Mouse (Mus musculus): ENCODE measurements at regions not wholly inside any gene's neighbourhood (a gene's known extent, or its start where the extent isn't known, plus 50 kb on each side); places are given as distances from the start of the nearest gene placed in this dataset.
A peak's percentile ranks its signal among the peaks of the same experiment; 100 is the strongest.

DNA sequence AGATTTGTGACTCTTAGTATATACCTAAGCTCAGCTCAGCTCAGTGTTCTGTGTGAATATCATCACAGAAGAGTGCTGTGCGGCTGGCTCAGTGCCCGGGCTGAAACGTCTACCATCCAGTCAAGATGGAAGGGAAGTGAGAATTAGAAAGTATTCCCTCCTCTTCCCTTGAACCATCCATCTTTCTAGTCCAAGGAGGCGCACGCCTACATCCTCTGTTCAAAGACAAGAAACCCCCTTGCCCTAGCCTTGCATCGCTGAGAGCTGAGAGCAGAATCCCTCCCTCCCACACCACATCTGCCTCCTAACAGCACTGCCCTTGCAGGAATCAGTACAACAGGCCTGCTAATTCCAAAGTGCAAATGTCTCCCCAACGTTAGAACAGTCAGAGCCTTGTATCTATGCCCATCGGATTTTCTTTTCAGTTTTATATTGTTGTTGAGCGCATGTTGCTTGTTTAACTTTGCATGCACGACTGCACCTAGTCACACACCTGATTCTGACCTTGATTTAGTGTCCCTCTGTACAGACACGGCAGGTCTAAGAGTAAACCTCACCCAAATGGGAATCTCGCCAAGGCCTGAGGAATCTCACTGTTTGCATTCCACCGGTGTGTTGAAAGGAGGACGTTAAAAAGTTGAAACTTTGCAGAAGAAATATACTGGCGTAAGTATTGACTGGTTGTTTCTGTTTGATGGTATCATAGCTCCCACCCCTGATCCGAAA, 222.2 kb downstream of the Parm1 start:
- Histone ChIP-seq H3K9me3 (ENCODE audit: low read length) (no peaks in the 10 kb centered on the region), H3K9ac (no peak overlapping the region), H3K4me1 (ENCODE audit: insufficient read depth) (no peaks in the 10 kb centered on the region), H3K27ac (ENCODE audit: low read depth, low read length) (no peak overlapping the region), H3K27me3 (ENCODE audit: insufficient read depth, low read length) (no peaks in the 10 kb centered on the region), H3K4me3 (ENCODE audit: low read depth, low read length) (no peak overlapping the region), H3K36me3 (ENCODE audit: insufficient read depth) (no peaks in the 10 kb centered on the region), H3K4me2 (ENCODE audit: low read depth) (no peak overlapping the region)
- TF ChIP-seq CTCF (IDR thresholded peaks at IDR 0.05; ENCODE audit: low read depth): no peak
- DNase-seq (peak; percentile 34), ATAC-seq (peak; percentile 34; the same call in 1 of the 2 replicates)
- 69% methylated on average over 16 of the region's 16 CpGs for WGBS

- no peak for TF ChIP-seq CTCF (IDR thresholded peaks at IDR 0.05; ENCODE audit: low read depth)
- Histone ChIP-seq H3K27ac (ENCODE audit: low read depth, low read length) (no peak overlapping the region), H3K4me3 (ENCODE audit: low read depth, low read length) (no peak overlapping the region), H3K9me3 (ENCODE audit: low read length) (no peaks in the 10 kb centered on the region), H3K27me3 (ENCODE audit: insufficient read depth, low read length) (no peaks in the 10 kb centered on the region), H3K9ac (no peak overlapping the region), H3K4me1 (ENCODE audit: insufficient read depth) (no peaks in the 10 kb centered on the region), H3K4me2 (ENCODE audit: low read depth) (no peak overlapping the region), H3K36me3 (ENCODE audit: insufficient read depth) (no peaks in the 10 kb centered on the region)
- DNase-seq (no peak), ATAC-seq (no peak)
- WGBS: 78% methylated on average over 5 of the region's 5 CpGs
These were observed 214.6 kb downstream of the Parm1 start for GRCm38 (mm10) chr5:91732002-91732401.

- H3K4me3 ChIP-seq (ENCODE audit: low read depth, low read length): no peak overlapping the region
- no peak overlapping the region for H3K27ac ChIP-seq (ENCODE audit: low read depth, low read length)
- H3K4me2 ChIP-seq (ENCODE audit: low read depth): no peak overlapping the region
- no peak overlapping the region for H3K9ac ChIP-seq
- WGBS: 79% methylated on average over 5 of the region's 5 CpGs
- DNase-seq (no peak), ATAC-seq (no peak)
- H3K9me3 ChIP-seq (ENCODE audit: low read length): no peaks in the 10 kb centered on the region
- TF ChIP-seq CTCF (IDR thresholded peaks at IDR 0.05; ENCODE audit: low read depth): no peak
- no peaks in the 10 kb centered on the region for H3K36me3 ChIP-seq (ENCODE audit: insufficient read depth)
- H3K4me1 ChIP-seq (ENCODE audit: insufficient read depth): no peaks in the 10 kb centered on the region
- H3K27me3 ChIP-seq (ENCODE audit: insufficient read depth, low read length): no peaks in the 10 kb centered on the region
These were observed 213.7 kb downstream of the Parm1 start for GRCm38 (mm10) chr5:91731155-91731554.

DNA sequence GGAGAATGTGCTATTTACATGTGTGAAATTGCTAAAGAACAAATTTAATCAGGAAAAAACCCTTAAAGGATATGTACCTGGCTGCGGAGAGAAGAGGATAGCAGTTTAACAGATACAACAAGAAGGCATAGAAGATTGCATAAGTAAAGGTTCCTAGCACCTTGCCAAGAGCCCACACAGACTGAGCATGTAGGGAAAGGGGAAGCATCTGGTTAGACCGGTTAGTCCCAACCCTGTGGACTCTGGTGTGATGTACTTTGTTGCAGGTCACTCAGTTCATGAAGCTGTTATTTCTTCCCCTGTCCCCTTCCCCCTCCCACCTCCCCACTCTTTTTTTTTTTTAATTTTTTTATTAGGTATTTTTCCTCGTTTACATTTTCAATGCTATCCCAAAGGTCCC, 212.5 kb downstream of the Parm1 start:
- WGBS: 55% methylated on average over 3 of the region's 3 CpGs
- ATAC-seq: no peak
- no peaks in the 10 kb centered on the region for H3K27me3 ChIP-seq (ENCODE audit: insufficient read depth, low read length)
- H3K36me3 ChIP-seq (ENCODE audit: insufficient read depth): no peaks in the 10 kb centered on the region
- H3K27ac ChIP-seq (ENCODE audit: low read depth, low read length): no peak overlapping the region
- no peak overlapping the region for H3K9ac ChIP-seq
- H3K4me1 ChIP-seq (ENCODE audit: insufficient read depth): no peaks in the 10 kb centered on the region
- H3K4me3 ChIP-seq (ENCODE audit: low read depth, low read length): no peak overlapping the region
- no peak overlapping the region for H3K4me2 ChIP-seq (ENCODE audit: low read depth)
- TF ChIP-seq CTCF (IDR thresholded peaks at IDR 0.05; ENCODE audit: low read depth): no peak
- DNase-seq: no peak
- H3K9me3 ChIP-seq (ENCODE audit: low read length): no peaks in the 10 kb centered on the region

GRCm38 (mm10) chr5:91729415-91729814, 212.0 kb downstream of the Parm1 start:
- Histone ChIP-seq H3K9me3 (ENCODE audit: low read length) (no peaks in the 10 kb centered on the region), H3K36me3 (ENCODE audit: insufficient read depth) (no peaks in the 10 kb centered on the region), H3K9ac (no peak overlapping the region), H3K4me3 (ENCODE audit: low read depth, low read length) (no peak overlapping the region), H3K4me2 (ENCODE audit: low read depth) (no peak overlapping the region), H3K27me3 (ENCODE audit: insufficient read depth, low read length) (no peaks in the 10 kb centered on the region), H3K4me1 (ENCODE audit: insufficient read depth) (no peaks in the 10 kb centered on the region), H3K27ac (ENCODE audit: low read depth, low read length) (no peak overlapping the region)
- WGBS: 15% methylated on average over 4 of the region's 4 CpGs
- DNase-seq (no peak), ATAC-seq (peak; percentile 43; the same call in 1 of the 2 replicates)
- TF ChIP-seq CTCF (IDR thresholded peaks at IDR 0.05; ENCODE audit: low read depth): no peak

- no peak for DNase-seq
- H3K27ac ChIP-seq (ENCODE audit: low read depth, low read length): no peak overlapping the region
- no peaks in the 10 kb centered on the region for H3K27me3 ChIP-seq (ENCODE audit: insufficient read depth, low read length)
- ATAC-seq: no peak
- no peak overlapping the region for H3K4me3 ChIP-seq (ENCODE audit: low read depth, low read length)
- H3K4me2 ChIP-seq (ENCODE audit: low read depth): no peak overlapping the region
- no peaks in the 10 kb centered on the region for H3K36me3 ChIP-seq (ENCODE audit: insufficient read depth)
- no peak overlapping the region for H3K9ac ChIP-seq
- TF ChIP-seq CTCF (IDR thresholded peaks at IDR 0.05; ENCODE audit: low read depth): no peak
- H3K4me1 ChIP-seq (ENCODE audit: insufficient read depth): no peaks in the 10 kb centered on the region
- H3K9me3 ChIP-seq (ENCODE audit: low read length): no peaks in the 10 kb centered on the region
- 60% methylated on average over 2 of the region's 2 CpGs for WGBS
These were observed 210.0 kb downstream of the Parm1 start for GRCm38 (mm10) chr5:91727448-91727847.

DNA sequence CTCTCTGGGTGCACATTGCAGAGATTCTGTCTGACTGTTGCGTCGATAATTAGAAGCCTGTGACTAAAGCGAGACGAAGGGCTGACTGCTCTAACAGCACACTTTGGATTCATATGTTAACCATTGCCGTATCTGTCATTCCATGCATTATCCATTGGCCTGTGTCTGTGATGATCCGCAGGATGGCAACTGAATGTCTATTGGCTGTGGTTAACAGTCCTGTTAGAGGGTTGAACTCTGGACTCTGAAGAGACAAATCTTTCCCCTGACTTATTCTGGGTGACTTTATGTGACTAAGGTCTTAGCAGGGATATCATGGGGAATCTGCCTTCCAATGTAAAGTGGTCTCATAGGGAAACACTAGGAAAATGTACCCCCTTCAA, 208.7 kb downstream of the Parm1 start:
- DNase-seq (no peak), ATAC-seq (no peak)
- Histone ChIP-seq H3K36me3 (ENCODE audit: insufficient read depth) (no peaks in the 10 kb centered on the region), H3K9ac (no peak overlapping the region), H3K27me3 (ENCODE audit: insufficient read depth, low read length) (no peaks in the 10 kb centered on the region), H3K4me2 (ENCODE audit: low read depth) (no peak overlapping the region), H3K4me3 (ENCODE audit: low read depth, low read length) (no peak overlapping the region), H3K9me3 (ENCODE audit: low read length) (no peaks in the 10 kb centered on the region), H3K27ac (ENCODE audit: low read depth, low read length) (no peak overlapping the region), H3K4me1 (ENCODE audit: insufficient read depth) (no peaks in the 10 kb centered on the region)
- TF ChIP-seq CTCF (IDR thresholded peaks at IDR 0.05; ENCODE audit: low read depth): no peak
- 78% methylated on average over 6 of the region's 6 CpGs for WGBS

All from forebrain, postnatal 0 days (tissue).